Mouse (Mus musculus): Measurements from ENCODE around the gene Foxr1. TPM values are rescaled to one million over a fixed set of nuclear protein-coding genes. Genes with fewer than 3 reads are reported as not detected.

The Foxr1 gene
- total and polyA plus RNA-seq, 2 experiments from 2014 or later = not detected

GRCm38 (mm10) chr9:44398551-44398950, 42.4 kb downstream of the Foxr1 start:
- no peaks in the 10 kb centered on the region for H3K27me3 ChIP-seq (ENCODE audit: insufficient read depth, low read length)
- DNase-seq (ENCODE audit: low spot score) (no peak), ATAC-seq (ENCODE audit: low FRiP score) (no peak)
- H3K9me3 ChIP-seq (ENCODE audit: low read length) = no peaks in the 10 kb centered on the region
- peaks cover 36% of the 10 kb centered on the region for H3K36me3 ChIP-seq (ENCODE audit: insufficient read depth, low read length)
- peaks cover 5% of the 10 kb centered on the region; the same call in 1 of the 2 replicates for H3K4me1 ChIP-seq (ENCODE audit: insufficient read depth, low read length)
- H3K9ac ChIP-seq (replicated peaks; ENCODE audit: low read length, poor library complexity, severe bottlenecking) = 0 out of 2 replicates have a peak overlapping the region, but pooled peaks have one; percentile 30
- WGBS = 86% methylated on average over 9 of the region's 9 CpGs
- TF ChIP-seq CTCF (IDR thresholded peaks at IDR 0.05) = no peak
- no peak overlapping the region for H3K4me3 ChIP-seq (ENCODE audit: low read depth, low read length)
- no peak overlapping the region for H3K27ac ChIP-seq (ENCODE audit: low read depth, low read length)
- H3K4me2 ChIP-seq (ENCODE audit: low read depth, low read length, poor library complexity, severe bottlenecking) = peak overlapping the region; percentile 84; the same call in 1 of the 2 replicates

DNA sequence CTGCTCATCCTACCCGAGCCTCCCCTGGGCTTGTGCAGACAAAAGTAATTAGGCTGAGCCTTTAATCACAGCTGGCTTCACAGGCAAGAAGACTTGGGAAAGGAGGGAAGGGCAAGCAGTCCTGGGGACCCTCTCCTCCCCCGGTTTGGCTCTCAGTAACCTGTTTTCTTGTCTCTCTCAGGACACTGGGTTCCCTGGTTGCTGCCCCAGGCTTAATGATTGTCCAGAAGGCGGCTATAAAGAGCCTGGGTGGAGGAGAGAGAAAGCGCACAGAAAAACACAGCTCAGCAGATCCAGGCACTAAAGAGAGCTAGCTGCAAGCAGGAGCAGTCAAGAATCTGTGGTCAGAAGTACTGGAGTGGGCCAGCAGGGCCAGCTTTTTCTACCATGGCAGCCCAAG, 42.8 kb downstream of the Foxr1 start:
- peak overlapping the region; percentile 81; the same call in 1 of the 2 replicates for H3K4me3 ChIP-seq (ENCODE audit: low read depth, low read length)
- TF ChIP-seq CTCF (IDR thresholded peaks at IDR 0.05) = no peak; the same call in 1 of the 2 replicates
- H3K27me3 ChIP-seq (ENCODE audit: insufficient read depth, low read length) = no peaks in the 10 kb centered on the region
- no peak for ATAC-seq (ENCODE audit: low FRiP score)
- peaks cover 31% of the 10 kb centered on the region for H3K36me3 ChIP-seq (ENCODE audit: insufficient read depth, low read length)
- peak overlapping the region; percentile 30; the same call in 1 of the 2 replicates for H3K9ac ChIP-seq (replicated peaks; ENCODE audit: low read length, poor library complexity, severe bottlenecking)
- no peaks in the 10 kb centered on the region for H3K9me3 ChIP-seq (ENCODE audit: low read length)
- no peak overlapping the region for H3K27ac ChIP-seq (ENCODE audit: low read depth, low read length)
- H3K4me1 ChIP-seq (ENCODE audit: insufficient read depth, low read length) = peaks cover 5% of the 10 kb centered on the region; the same call in 1 of the 2 replicates
- WGBS = 22% methylated on average over 4 of the region's 4 CpGs
- peak overlapping the region; percentile 84 for H3K4me2 ChIP-seq (ENCODE audit: low read depth, low read length, poor library complexity, severe bottlenecking)
- DNase-seq (ENCODE audit: low spot score) = peak; percentile 17

DNA sequence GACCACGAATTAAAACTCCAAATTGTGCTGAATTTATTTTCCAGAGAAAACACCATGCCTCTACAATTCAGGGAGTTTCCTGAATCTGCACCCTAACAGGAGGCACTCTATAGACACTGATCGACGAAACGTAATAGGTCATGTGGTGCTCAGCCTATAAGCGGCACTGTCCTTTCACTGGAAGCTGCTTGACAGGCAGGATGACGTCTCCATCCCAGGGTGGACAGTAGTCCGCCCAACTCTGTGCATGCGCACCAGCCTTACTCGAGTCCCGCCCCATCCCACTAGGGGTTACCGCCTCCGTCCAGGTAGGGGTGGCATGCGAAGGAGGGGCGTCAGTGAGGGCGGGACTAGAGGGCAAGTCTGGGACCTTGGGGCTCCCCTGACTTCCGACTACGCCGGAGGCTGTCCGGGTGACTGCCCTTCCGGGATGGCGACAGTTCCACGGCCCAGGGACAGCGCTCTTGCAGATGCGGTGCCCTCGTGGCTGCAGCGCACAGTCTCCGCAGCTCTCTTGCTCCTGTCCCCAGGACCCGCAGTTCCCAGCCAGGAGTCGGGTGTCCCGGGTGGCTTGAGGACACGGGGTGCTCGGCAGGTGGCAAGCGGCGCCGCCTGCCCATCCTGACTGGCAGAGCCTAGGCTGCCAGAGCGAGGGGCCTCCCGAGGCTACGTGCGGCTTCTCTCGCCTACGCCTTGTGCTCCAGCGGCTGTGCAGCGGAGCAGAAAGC, 44.1 kb downstream of the Foxr1 start, which contains the start of gene Slc37a4:
Slc37a4 (plus strand) TSS at position 169 of the 728 bp plus-strand sequence.
- peak; percentile 97 for ATAC-seq (ENCODE audit: low FRiP score)
- peak; percentile 37 for TF ChIP-seq CTCF (IDR thresholded peaks at IDR 0.05)
- peak within 1 kb of the TSS; percentile 81 for H3K4me3 ChIP-seq (ENCODE audit: low read depth, low read length)
- WGBS = under 1% methylated on average over 43 of the region's 43 CpGs
- H3K36me3 ChIP-seq (ENCODE audit: insufficient read depth, low read length) = peaks cover 22% of the 10 kb centered on the region
- peak within 1 kb of the TSS; percentile 84 for H3K4me2 ChIP-seq (ENCODE audit: low read depth, low read length, poor library complexity, severe bottlenecking)
- peaks cover 5% of the 10 kb centered on the region; the same call in 1 of the 2 replicates for H3K4me1 ChIP-seq (ENCODE audit: insufficient read depth, low read length)
- DNase-seq (ENCODE audit: low spot score) = peak; percentile 99
- peak within 1 kb of the TSS; percentile 84 for H3K27ac ChIP-seq (ENCODE audit: low read depth, low read length)
- peak within 1 kb of the TSS; percentile 80 for H3K9ac ChIP-seq (replicated peaks; ENCODE audit: low read length, poor library complexity, severe bottlenecking)
- H3K9me3 ChIP-seq (ENCODE audit: low read length) = no peaks in the 10 kb centered on the region
- H3K27me3 ChIP-seq (ENCODE audit: insufficient read depth, low read length) = no peaks in the 10 kb centered on the region

DNA sequence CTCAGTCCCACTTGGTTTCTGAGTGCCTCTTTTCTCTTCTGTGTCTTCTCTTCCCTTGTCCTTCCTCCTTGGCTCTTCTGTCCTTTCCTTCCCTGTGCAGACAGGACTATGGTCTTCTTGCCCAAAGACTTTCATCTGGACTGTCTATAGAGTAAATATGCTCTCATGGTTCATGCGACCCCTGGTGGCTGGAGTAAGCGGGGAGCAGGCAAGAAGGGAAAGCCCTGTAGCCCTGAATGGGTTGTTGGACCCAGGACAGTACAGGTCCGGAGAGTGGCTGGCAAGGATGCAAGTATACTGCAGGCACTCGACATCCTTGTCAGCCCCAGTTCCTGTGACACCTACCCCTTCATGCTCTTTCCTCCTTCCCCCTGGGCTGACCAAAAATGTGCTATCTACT, 49.5 kb downstream of the Foxr1 start:
- H3K4me2 ChIP-seq (ENCODE audit: low read depth, low read length, poor library complexity, severe bottlenecking) = no peak overlapping the region
- ATAC-seq (ENCODE audit: low FRiP score) (peak; percentile 50; the same call in 1 of the 2 replicates), DNase-seq (ENCODE audit: low spot score) (peak; percentile 61)
- 36% methylated on average over 4 of the region's 4 CpGs for WGBS
- TF ChIP-seq CTCF (IDR thresholded peaks at IDR 0.05) = peak; percentile 89
- H3K4me1 ChIP-seq (ENCODE audit: insufficient read depth, low read length) = no peaks in the 10 kb centered on the region
- no peak overlapping the region for H3K9ac ChIP-seq (replicated peaks; ENCODE audit: low read length, poor library complexity, severe bottlenecking)
- no peak overlapping the region for H3K4me3 ChIP-seq (ENCODE audit: low read depth, low read length)
- no peaks in the 10 kb centered on the region for H3K27me3 ChIP-seq (ENCODE audit: insufficient read depth, low read length)
- no peak overlapping the region; the same call in 1 of the 2 replicates for H3K27ac ChIP-seq (ENCODE audit: low read depth, low read length)
- H3K36me3 ChIP-seq (ENCODE audit: insufficient read depth, low read length) = peaks cover 38% of the 10 kb centered on the region
- H3K9me3 ChIP-seq (ENCODE audit: low read length) = no peaks in the 10 kb centered on the region

- H3K9me3 ChIP-seq (ENCODE audit: low read length) = no peaks in the 10 kb centered on the region
- WGBS = 64% methylated on average over 8 of the region's 8 CpGs
- H3K4me1 ChIP-seq (ENCODE audit: insufficient read depth, low read length) = no peaks in the 10 kb centered on the region
- no peak overlapping the region for H3K9ac ChIP-seq (replicated peaks; ENCODE audit: low read length, poor library complexity, severe bottlenecking)
- DNase-seq (ENCODE audit: low spot score) (peak; percentile 50), ATAC-seq (ENCODE audit: low FRiP score) (no peak)
- no peak overlapping the region for H3K4me3 ChIP-seq (ENCODE audit: low read depth, low read length)
- peak; percentile 82 for TF ChIP-seq CTCF (IDR thresholded peaks at IDR 0.05)
- peaks cover 60% of the 10 kb centered on the region for H3K36me3 ChIP-seq (ENCODE audit: insufficient read depth, low read length)
- no peaks in the 10 kb centered on the region for H3K27me3 ChIP-seq (ENCODE audit: insufficient read depth, low read length)
- H3K27ac ChIP-seq (ENCODE audit: low read depth, low read length) = no peak overlapping the region
- no peak overlapping the region for H3K4me2 ChIP-seq (ENCODE audit: low read depth, low read length, poor library complexity, severe bottlenecking)
Observed at GRCm38 (mm10) chr9:44389273-44389672, 51.7 kb downstream of the Foxr1 start.

DNA sequence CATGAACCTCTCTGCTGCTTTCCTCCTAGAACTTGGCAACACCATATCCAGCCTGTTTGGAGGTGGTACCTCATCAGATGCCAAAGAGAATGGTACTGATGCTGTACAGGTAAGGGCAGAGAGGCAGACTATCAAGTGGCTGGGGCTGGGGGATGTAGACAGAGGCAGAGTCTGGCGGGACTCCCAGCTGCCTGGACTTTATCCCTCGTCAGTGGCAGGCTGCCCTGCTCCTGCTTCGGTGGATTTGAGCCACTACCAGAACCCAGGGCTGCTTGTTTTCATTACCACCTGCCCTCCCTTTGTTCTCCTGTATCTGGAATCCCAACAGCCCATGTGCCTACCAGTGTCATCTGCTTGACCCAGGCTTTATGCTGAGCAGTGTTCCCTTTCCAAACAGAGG, 53.7 kb downstream of the Foxr1 start:
- no peak for TF ChIP-seq CTCF (IDR thresholded peaks at IDR 0.05)
- Histone ChIP-seq H3K4me3 (ENCODE audit: low read depth, low read length) (no peak overlapping the region), H3K9ac (replicated peaks; ENCODE audit: low read length, poor library complexity, severe bottlenecking) (no peak overlapping the region), H3K27me3 (ENCODE audit: insufficient read depth, low read length) (no peaks in the 10 kb centered on the region), H3K27ac (ENCODE audit: low read depth, low read length) (no peak overlapping the region), H3K9me3 (ENCODE audit: low read length) (no peaks in the 10 kb centered on the region), H3K4me2 (ENCODE audit: low read depth, low read length, poor library complexity, severe bottlenecking) (no peak overlapping the region), H3K36me3 (ENCODE audit: insufficient read depth, low read length) (peaks cover 80% of the 10 kb centered on the region), H3K4me1 (ENCODE audit: insufficient read depth, low read length) (no peaks in the 10 kb centered on the region)
- WGBS = 81% methylated on average over 3 of the region's 3 CpGs
- DNase-seq (ENCODE audit: low spot score) = no peak
- ATAC-seq (ENCODE audit: low FRiP score) = no peak
